Mouse (Mus musculus): ENCODE measurements around the gene Zfp568.
"Not testable (repeated sequence)": the region's sequence is repeated elsewhere in the genome, so short reads cannot be mapped to it uniquely, and the experiment has no call there.

Zfp568 gene

DNA sequence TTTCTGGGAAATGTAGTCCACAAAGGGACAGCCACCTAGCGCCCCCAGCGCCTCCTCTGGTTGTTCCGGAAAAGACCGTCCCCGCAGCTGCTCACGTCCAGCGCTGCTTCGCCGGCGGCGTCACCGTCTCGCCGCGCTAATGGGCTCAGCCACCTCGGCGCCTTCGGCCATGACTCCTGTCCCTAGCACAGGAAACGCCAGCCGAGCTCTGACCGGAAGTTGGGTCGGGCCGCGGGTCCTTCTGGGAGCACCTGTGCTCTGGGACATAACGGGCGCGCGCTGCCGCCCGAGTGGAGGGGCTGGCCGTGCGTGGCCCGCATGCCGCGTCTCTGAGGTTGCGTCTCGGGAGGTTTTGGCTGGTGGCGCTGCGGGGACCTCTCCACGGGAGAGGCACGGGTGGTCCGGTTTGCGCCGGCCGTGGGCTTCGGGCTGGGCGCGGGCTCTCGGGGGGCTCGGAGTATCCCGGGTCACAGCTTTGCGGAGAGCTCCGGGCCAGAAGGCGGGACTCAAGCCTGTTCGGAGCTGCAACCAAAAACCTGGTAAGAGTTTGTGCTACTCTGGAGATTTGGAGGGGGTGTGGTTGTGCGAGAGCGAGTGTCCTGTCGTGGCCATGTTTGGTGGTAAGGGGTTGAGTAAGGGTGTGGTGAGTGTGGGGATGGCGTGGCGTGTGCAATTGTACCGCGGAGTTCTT is at the start of gene Zfp568:
Gene Zfp568, plus strand, starts transcription at position 266 of the 691 bp plus-strand sequence.
- DNase-seq (ENCODE audit: low spot score) = peak; percentile 82

DNA sequence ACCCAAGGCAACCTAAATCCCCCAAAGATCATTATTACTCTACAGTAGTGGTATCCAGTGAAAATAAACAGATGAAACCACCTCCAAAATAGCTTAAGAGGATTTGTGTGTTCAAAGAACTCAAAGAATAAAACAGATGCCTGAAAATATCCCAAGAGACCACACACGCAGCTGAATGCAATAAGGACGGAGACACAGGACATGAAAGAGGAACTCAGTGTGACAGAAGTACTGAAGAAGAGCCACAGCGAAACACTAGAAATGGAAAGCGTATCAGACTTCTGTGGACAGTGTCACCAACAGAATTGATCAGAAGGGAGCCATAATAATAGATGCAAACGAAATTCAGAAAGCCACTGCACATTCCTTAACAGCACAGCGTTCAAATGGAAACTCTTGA is 44.9 kb upstream of the Zfp568 start:
- no peak for DNase-seq (ENCODE audit: low spot score)

DNA sequence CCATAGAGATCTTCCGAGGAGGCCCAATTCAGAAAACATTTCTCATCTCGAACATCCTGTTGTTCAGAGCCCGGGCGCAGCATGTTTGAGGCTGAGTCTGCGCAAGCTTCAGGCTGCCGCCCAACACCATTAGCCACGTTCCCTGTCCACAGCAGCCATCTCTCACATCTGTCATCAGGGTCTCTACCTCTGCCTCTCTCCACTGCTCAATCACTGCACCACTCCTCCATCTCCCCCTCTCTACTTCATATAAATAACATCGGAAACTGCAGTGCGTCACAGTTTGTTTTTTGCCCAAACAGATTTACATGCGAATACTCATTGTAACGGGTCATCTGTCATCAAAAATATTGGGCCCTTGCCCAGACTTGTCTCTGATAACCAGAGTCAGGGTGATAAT is 42.7 kb upstream of the Zfp568 start:
- no peak for DNase-seq (ENCODE audit: low spot score)

DNA sequence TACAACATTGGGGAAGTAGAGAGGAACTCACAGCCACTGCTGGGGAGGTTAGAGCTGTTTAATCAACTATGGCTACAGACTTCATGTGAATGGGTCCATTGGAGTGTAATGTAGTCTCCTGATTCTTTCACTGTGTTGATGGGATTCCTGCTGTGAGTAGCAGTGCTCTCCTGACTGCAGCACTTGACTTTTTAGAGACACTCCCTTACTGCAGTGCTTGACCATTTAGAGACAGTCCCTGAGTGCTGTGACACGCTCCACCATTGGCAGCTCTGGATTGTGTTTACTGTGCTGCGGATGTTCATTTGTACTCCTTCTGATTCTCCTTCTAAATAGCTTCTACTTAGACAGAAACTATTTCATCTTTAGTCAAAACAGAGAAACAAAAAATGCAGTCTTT is 41.0 kb upstream of the Zfp568 start:
- DNase-seq (ENCODE audit: low spot score) = no peak

DNA sequence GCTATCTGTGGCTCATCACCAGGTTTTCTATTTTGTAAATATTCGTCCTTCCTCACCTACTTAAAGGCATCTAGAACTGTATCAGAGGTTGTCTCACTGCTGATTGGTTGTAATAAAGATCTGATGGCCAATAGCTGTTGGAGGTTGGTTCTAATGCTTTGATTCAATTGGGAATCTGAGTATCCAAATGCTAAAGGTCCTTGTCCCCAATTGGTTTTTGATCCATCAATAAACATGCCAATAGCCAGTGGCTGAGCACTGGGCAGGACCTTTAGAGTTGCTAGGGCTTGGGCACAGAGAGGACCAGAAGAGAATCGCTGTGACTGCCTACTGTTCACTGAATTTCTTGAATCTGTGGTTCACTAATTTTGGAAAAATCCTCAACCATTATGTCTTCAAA is 40.0 kb upstream of the Zfp568 start:
- no peak for DNase-seq (ENCODE audit: low spot score)

DNA sequence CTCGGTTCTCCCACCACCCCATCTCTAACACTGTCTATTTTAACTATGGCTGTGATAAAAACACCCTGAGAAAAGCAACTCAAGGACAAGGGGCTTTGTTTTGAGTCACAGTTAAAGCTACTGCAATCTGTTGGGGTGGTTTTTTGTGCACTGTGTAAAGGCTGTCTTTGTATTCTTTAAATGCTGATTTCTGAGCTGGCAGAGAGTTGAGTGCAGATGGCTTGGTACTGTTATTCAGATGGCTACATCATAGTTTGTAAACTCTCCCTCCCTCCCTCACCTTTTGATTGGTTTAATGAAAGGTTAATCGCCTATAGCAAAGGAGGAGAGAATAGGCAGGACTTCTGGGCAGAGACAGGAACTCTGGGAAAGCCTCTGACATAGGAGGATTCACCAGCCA is 39.6 kb upstream of the Zfp568 start:
- no peak for DNase-seq (ENCODE audit: low spot score)

DNA sequence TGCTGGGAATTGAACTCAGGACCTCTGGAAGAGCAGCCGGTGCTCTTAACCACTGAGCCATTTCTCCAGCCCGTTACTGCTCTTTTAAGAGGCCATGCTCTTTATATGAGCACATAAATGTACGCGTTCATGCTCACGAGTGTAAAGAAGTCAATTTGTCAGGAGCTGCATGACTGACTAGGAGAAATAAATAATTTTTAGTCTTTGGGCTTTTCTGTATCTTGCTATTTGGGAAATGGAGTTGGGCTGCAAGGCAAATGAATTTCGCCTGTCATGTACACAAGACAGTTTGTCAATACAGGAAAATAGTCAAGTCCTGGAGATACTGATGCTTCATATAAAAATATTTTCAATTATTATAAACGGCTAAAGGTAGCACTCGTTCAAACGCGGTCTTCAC is 30.7 kb upstream of the Zfp568 start:
- no peak for DNase-seq (ENCODE audit: low spot score)

DNA sequence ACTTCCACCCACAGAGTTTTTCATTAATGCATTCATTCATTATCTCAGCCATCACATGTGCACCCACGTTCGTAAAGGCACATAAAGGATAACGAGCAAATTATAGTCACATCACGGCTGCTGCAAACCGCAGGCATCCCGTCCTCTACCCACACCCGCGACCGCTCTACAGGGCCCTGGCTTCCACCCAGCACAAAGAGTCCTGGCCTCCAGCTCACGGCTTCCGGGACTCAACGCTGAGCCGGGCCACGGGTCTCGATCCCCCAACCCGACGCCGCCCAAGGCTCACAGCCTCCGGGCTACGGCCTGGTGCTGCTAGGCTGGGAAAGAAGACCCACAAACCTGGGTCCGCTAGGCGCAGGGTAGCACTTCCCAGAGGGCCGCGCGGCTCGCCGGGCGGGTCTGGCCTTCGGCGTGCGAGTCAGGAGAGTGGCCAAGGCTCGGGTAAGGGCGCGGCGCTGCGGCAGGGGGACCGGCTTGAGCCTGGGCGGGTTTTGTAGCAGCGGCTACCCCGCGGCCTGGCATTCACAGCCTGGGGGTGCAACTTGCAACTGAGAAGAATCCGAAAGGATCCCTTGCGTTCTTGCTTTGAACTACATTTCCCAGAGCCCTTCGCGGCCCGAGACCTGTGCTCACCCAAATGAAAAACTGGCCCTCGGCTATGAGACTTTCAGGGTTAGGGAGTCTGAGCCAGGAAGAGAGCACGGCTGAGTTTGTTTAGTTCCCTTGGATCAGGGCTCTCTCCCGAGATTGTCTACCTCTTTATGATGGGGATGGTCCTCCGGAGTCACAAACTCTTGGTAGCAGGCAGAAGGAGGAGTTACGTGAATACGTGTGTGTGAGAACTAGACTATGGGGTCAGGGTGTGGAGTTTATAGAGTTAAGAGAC is 30.0 kb upstream of the Zfp568 start, which contains the start of gene Zfp74:
Gene Zfp74, minus strand, starts transcription at position 577 of the 889 bp plus-strand sequence.
- DNase-seq (ENCODE audit: low spot score) = peak; percentile 69

DNA sequence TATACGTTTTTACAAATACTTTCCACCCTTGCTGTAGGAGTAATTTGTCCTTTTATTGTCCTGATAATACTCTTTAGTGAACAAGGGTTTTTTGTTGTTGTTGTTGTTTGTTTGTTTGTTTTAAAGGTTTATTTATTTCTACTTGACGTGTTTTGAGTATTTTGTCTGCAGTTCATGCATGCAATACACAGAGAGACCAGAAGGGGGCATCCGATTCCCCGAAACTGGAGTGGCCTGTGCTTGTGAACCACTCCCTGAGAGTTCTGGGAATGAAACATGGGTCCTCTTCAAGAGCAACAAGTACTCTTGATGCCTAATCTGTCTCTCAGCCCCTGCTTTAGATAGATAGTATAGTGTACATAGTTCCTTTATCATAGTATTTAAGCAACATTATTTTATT is 29.0 kb upstream of the Zfp568 start:
- peak; percentile 28 for DNase-seq (ENCODE audit: low spot score)

DNA sequence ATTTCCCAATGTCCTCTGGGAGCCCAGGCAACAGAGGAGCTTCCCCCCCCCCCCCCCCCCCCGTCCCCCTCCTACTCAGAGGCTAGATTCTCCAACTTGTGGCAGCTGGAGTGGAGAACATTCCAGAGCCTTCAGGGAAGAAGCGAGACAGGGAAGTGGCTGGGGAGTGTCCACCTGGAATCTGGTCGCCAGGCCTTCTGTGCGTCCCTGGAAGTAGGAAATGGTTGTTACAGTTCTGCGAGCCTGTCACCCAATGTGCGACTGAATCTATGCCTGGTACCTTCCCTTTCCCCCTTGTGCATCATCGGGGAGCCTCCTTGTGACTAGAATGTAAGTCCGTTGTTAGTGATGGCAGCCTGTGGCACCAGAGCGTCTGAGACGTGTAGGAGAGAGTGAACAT is 27.5 kb upstream of the Zfp568 start:
- DNase-seq (ENCODE audit: low spot score) = no peak

DNA sequence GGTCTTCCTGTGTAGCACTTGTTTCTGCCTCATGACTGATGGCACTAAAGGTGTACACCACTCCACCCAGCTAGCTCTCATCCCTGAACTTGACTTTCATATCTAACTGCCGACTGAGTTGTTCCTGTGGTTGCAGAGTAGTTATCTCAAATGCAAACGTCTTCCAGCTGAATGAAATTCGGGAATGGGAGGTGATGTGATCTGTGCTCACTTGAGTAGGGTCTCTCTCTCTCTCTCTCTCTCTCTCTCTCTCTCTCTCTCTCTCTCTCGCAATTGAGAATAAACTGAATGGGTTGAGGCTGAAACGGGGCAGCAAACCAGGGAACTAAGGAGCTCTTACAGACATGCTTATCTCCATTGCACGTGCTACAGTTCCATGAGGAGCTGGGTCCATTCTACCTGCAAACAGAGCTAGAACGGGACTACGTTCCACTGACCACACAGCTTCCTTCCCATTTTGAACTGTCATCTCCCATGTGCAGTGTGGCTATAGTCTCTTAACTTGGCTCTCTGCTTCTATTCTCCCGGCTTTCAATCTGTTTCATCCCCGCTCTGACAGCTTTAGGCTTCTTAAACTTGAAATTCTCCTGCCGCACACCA is 25.5 kb upstream of the Zfp568 start:
- DNase-seq (ENCODE audit: low spot score) = no peak

DNA sequence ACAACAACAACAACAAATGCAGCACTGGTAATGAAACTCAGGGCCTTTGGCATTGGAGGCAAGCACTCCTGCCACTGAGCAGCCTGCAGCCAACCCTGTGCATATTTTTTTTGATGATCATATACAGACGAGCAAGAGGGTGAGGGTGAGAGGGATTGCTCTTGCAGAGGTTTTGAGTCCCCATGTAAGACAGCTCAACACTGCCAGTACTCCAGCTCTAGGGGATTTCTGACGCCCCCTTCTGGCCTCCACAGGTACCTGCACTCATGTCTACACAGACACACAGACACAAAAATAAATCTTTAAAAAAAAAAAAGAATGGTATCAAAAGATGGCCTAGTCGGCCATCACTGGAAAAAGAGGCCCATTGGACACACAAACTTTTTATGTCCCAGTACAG is 24.8 kb upstream of the Zfp568 start:
- no peak for DNase-seq (ENCODE audit: low spot score)

DNA sequence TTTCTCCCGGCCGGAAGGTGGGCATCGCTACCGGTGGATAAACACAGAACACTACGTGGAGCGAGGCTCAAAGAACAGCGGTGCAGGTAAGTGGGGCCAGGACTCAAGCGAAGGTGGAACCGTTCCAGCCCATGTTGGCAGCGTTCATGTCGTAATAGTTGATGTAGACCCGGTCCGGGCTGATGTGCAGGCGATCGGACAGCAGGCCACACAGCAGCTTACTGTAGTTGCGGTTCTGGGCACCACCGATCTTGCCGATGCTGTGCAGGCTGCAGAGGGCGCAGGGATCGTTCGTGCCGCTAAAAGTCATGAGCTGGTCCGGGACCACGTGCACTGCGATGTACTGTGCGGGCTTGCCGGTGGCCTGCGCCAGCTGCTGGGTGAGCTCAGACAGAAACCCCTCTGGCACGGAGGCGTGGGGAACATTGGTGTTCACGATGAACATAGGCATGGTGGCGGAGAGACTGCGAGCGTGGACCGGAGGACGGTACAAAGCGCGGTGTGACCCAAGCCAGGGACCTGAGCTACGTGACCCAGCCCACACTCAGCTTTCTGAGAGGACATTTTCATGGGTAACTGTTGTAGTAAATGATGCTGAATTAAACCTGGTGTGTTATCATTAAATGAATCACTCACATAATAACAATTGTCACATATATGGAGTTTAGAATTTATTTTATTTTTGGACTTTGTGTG is 18.5 kb upstream of the Zfp568 start:
- not testable (repeated sequence) for DNase-seq (ENCODE audit: low spot score)

DNA sequence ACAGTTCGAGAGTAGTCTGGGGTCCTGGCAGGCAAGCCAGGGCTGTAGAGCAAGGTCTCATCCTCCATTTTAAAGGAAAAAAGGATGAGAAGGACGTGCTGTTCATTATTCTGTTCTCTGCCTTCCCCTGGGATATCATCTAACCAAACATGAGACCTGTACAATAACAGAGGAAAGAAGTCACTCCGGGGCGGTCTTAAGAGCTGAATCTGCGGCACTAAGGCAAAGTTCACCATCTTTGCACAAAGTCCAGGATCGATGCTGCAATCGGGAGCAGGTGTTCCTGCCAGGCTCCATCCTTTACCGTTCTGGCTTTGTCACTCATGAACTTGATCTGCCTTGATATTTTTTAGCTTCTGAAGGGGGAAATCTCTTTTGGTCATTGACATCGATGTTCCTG is 13.1 kb upstream of the Zfp568 start:
- no peak for DNase-seq (ENCODE audit: low spot score)

DNA sequence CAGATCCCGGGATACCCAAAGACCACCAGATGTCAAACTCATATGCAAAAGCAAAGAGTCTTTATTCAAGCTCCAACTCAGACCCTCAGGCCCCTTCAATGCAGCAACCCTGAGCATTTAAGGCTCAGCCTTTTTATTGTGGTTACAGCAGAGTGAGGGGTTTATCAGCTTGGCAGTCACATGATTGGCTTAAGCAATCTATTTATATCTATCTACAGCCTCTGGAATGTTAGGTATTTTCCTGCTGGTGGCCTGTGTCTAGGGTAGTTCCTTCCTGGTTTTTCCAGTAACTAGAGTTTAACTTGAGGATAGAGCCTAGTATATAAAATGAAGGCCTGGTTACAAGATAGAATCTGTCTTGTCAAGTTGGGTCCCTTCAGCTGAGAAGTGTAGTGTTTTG is 3.0 kb upstream of the Zfp568 start:
- no peak for DNase-seq (ENCODE audit: low spot score)

DNA sequence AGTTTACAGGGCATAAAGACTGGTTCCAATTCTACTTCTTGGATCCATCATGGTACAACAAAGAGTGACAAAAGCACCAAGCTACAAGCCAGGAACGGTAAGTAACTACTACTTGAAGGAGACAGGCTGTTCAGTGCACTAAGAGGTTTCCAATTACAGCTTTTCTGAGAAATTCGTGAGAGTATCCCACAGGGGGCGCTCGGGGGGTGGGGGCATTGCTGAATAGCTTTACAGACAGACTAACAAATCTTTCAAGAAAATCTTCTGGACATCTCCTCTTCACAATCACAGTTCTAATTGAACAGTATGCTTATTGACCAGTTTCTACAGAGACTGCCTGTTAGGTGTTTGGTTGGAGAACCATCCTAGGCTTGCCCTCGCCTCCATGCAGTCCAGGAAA is 2.3 kb upstream of the Zfp568 start:
- no peak for DNase-seq (ENCODE audit: low spot score)

DNA sequence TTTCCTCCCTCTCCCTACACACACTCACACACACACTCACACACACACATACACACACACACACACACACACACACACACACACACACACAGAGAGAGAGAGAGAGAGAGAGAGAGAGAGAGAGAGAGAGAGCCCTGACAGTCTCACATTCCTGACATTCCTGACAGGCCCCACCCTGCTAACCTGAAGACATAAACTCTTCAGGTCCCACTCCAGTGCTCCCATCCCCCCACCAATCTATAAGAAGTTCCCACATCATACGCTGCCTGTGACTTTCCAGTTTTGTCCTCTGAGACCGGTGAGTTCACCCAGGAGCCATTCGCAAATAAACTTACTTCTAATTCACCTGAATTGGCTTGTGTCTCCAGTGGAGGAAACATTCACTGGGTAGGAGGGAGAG is 1.9 kb upstream of the Zfp568 start:
- no peak for DNase-seq (ENCODE audit: low spot score)

DNA sequence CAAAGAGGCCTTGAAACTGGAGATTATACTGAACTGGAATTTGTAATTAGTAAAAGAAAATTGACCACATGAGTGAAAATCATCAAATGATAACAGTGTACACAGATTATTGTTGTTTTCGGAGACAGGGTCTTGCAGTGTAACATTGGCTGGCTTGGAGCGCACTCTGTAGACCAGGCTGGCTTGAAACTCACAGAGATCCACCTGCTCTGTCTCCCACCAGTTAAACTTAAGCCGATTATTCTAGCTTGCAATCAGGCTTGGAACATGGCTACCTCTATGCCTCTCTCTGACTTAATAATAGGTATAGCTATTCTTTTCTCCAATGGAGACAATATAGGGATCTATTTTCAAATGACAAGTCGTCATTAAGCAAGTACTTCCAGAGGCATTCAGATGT is 1.4 kb upstream of the Zfp568 start:
- DNase-seq (ENCODE audit: low spot score) = no peak

DNA sequence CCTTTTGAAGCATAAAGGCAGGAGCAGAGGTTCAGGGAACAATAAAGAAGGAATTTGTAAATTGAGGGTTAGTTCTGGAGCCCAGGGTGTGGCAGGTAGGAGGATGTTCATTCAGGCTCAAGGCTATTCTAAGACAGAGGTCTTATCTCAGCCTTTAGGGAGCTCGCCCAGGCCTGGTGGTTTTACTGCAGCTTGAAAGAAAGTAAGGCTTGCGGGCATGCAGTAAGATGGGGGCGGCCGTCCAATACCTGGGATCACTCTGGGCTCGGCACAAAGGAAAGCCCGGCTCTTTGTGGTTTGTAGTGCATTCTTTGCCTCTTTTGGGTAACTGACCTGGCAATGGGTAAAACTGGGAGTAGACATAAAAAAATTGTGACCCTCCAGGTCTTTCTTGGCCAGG is 824 bp upstream of the Zfp568 start:
- DNase-seq (ENCODE audit: low spot score) = peak; percentile 3

DNA sequence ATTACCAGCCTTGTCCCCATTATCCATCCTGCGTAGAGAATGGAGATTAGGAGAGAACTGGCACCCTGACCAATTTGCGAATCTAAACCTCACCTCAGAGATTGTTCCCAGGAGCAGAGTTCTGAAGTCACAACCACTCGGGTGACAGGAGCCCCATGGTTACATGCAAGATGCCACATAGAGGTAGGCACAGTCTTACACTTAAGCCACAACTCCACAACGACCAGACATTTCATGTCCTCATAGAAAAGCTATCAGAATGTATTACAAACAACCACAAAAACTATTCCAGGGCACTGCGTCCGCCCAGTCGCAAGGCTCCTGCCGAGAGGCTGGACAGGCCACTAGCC is 440 bp upstream of the Zfp568 start:
- no peak for DNase-seq (ENCODE audit: low spot score)

DNA sequence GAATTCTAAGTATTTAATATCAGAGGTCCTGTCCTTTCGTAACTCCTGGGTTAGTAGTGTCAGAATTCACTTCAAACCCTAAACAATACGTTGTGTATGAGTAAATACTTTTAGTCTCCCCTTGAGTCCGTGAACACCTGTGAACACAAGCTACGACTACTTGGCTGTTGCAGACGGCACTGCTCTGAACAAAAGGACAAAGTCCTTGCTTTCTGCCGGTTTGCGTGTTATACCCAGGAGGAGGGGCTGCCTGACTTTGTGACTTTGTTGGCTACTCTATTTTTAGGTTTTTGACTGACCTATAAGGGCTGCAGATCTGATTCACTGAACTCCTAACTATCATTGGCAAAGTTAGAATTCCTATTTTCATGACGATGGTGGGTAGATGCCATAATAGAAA is 2.3 kb downstream of the Zfp568 start:
- DNase-seq (ENCODE audit: low spot score) = no peak

DNA sequence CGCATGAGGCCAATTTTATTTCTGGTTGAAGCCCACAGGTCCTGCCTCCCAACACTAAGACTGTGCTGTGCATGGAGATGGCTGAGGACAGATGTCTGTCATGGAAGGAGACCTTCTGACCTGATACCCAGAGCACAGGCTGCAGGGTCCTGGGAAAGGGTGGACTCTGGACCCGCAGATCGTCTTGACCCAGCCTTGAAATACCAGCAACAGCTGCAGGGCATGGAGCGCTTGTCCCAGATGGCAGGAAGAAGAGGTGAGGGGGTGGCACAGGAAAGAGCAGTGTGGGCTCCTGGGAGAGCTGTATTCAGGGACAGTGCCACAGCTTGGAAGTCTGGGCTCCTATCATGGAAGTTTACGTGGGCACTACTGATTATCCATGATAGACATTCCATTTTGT is 3.8 kb downstream of the Zfp568 start:
- DNase-seq (ENCODE audit: low spot score) = no peak

DNA sequence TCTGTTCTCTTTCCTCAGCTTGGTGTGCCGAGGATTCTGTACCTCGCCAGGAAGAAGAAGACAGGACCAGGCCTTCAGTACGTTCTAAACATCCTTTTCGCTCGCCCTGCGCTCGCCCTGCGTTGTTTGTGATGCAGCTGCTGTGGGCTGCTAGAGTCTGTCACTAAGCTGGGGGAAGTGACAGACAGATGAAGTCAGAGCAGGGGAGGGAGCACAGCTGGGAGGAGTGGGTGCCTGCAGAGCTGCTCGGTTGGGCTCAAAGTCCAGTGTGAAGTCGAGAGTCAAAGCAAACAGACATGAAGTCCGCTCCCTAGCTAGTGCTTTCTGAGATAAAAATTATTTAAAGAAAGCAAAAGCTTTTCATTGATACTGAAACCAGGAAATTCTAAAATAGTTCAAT is 5.3 kb downstream of the Zfp568 start:
- DNase-seq (ENCODE audit: low spot score) = no peak

All from ovary, postnatal 14 days (tissue).